In genomic region chr3:54269180-54269579, GRCm38 (mm10) we compare ENCODE assay signal across 19 mouse cellular contexts.
DNase-seq lines count a peak whose midpoint lies in the region; ATAC-seq and TF ChIP-seq lines count a peak whose summit lies in the region.
"Had no signal": no experiment of that assay in that cellular context is flagged by ENCODE, and none has a peak within 500 bp of the region (broad histone marks: within the 10 kb centered on the region; RNA-seq: fewer than 3 reads in every experiment).

No protein-coding gene starts in this region.

- peaks cover 7 to 42% of the 10 kb centered on the region in 2 experiments for H3K4me1 ChIP-seq in CH12.LX (ENCODE audit: control insufficient read depth in 1 of 2, insufficient read depth in 2 of 2)
- H3K4me1 ChIP-seq: forebrain, embryonic 10.5 days; lung, embryonic 15.5 days; midbrain, embryonic 10.5 days had no signal

- dilution Hi-C loops in CH12.LX (cut with MboI; ENCODE audit: extremely low pct_ligation_motif_present, extremely low pct_unique_long_range_greater_than_20kb, low sequenced_read_pairs): no loop called here

- no peaks in the 10 kb centered on the region for H3K9me3 ChIP-seq in CH12.LX (replicated peaks; ENCODE audit: low read length)
- H3K9me3 ChIP-seq: forebrain, embryonic 10.5 days; heart, embryonic 12.5 days; lung, embryonic 15.5 days; midbrain, embryonic 10.5 days had no signal

- no peak for TF ChIP-seq EP300 in CH12.LX (IDR thresholded peaks at IDR 0.05; ENCODE audit: low read length)

- no peak for DNase-seq in frontal cortex, postnatal 25 days (ENCODE audit: low spot score in 2 of 2)
- peak; percentile 73 for DNase-seq in CH12.LX (ENCODE audit: extremely low read depth)
- peak; percentile 27 to 49 for DNase-seq in frontal cortex, postnatal 10 days (ENCODE audit: low spot score in 2 of 2)
- DNase-seq in right cerebral cortex, postnatal 14 days: peak; percentile 9
- no peak for DNase-seq in gastrocnemius, postnatal 36 days
- no peak for DNase-seq in spleen, postnatal 4 days (ENCODE audit: low spot score in 2 of 2)
- no peak for DNase-seq in cerebellum, adult 9-11 months
- DNase-seq: adrenal gland, postnatal 14 days; cerebellum, adult 18-20 months; kidney, adult 2 months; kidney, postnatal 14 days; lung, postnatal 4 days; thymus, postnatal 4 days had no signal

- peak; percentile 93 for ATAC-seq in frontal cortex, adult (ENCODE audit: low TSS enrichment)

- no peaks in the 10 kb centered on the region for H3K27me3 ChIP-seq in CH12.LX (replicated peaks)
- H3K27me3 ChIP-seq: heart, embryonic 12.5 days; lung, embryonic 15.5 days had no signal

- H3K79me2 ChIP-seq in CH12.LX (replicated peaks; ENCODE audit: control insufficient read depth, extremely low read depth, insufficient read depth, poor library complexity, severe bottlenecking): no peaks in the 10 kb centered on the region

- no peak for TF ChIP-seq RAD21 in CH12.LX (IDR thresholded peaks at IDR 0.05; ENCODE audit: low read depth, low read length)

- no peak overlapping the region for H3K4me3 ChIP-seq in CH12.LX (replicated peaks in 1 of 3; ENCODE audit: low read depth in 2 of 3, low read length in 2 of 3, poor library complexity in 1 of 3)
- H3K4me3 ChIP-seq: forebrain, embryonic 10.5 days; heart, embryonic 12.5 days; lung, embryonic 15.5 days; midbrain, embryonic 10.5 days had no signal

- TF ChIP-seq POLR2A in CH12.LX (IDR thresholded peaks at IDR 0.05; ENCODE audit: low read depth, low read length): no peak

- intact Hi-C loops in gastrocnemius, postnatal 36 days (cut with DNase I): no loop called here

- no peak overlapping the region for H3K4me2 ChIP-seq in CH12.LX (ENCODE audit: insufficient read depth, low read depth, poor library complexity, severe bottlenecking)
- H3K4me2 ChIP-seq: heart, embryonic 12.5 days; lung, embryonic 15.5 days had no signal

- no peak for TF ChIP-seq CTCF in CH12.LX (conservative IDR thresholded peaks at IDR 0.05 in 1 of 2, IDR thresholded peaks at IDR 0.05 in 1 of 2; ENCODE audit: low read depth in 2 of 2, low read length in 2 of 2)

- H3K27ac ChIP-seq in CH12.LX (ENCODE audit: insufficient read depth, low read depth): no peak overlapping the region
- H3K27ac ChIP-seq: forebrain, embryonic 10.5 days; liver, embryonic 14.5 days; lung, embryonic 15.5 days; midbrain, embryonic 10.5 days had no signal

- in situ Hi-C loops in CH12.LX (cut with MboI; ENCODE audit: low pct_ligation_motif_present, low pct_unique_long_range_greater_than_20kb, low sequenced_read_pairs): no loop called here

- no peak overlapping the region for H3K9ac ChIP-seq in CH12.LX (ENCODE audit: insufficient read depth, low read depth)
- H3K9ac ChIP-seq: heart, embryonic 12.5 days; liver, embryonic 14.5 days; lung, embryonic 15.5 days had no signal

- H3K36me3 ChIP-seq in CH12.LX (replicated peaks in 1 of 2; ENCODE audit: control insufficient read depth in 1 of 2, insufficient read depth in 1 of 2, low read length in 1 of 2): no peaks in the 10 kb centered on the region
- H3K36me3 ChIP-seq: forebrain, embryonic 10.5 days; heart, embryonic 12.5 days; lung, embryonic 15.5 days; midbrain, embryonic 10.5 days had no signal

TF ChIP-seq in CH12.LX, 34 proteins besides CTCF, POLR2A, EP300 and RAD21:
- TF ChIP-seq ZNF384 (IDR thresholded peaks at IDR 0.05; ENCODE audit: low read depth, low read length): no peak
- no peak for TF ChIP-seq KAT2A (IDR thresholded peaks at IDR 0.05; ENCODE audit: insufficient replicate concordance, low read length)
- TF ChIP-seq IRF4 (IDR thresholded peaks at IDR 0.05; ENCODE audit: low read depth, low read length): no peak
- TF ChIP-seq NRF1 (IDR thresholded peaks at IDR 0.05; ENCODE audit: low read depth, low read length): no peak
- TF ChIP-seq CHD2 (IDR thresholded peaks at IDR 0.05; ENCODE audit: low read length): no peak
- peak; percentile 58 for TF ChIP-seq BHLHE40 (IDR thresholded peaks at IDR 0.05; ENCODE audit: low read depth, low read length)
- TF ChIP-seq JUND (conservative IDR thresholded peaks at IDR 0.05; ENCODE audit: low read depth, low read length): no peak
- TF ChIP-seq MAZ (IDR thresholded peaks at IDR 0.05; ENCODE audit: low read depth, low read length): no peak
- peak; percentile 63; the same call in 1 of the 2 replicates for TF ChIP-seq ETS1 (conservative IDR thresholded peaks at IDR 0.05; ENCODE audit: low read depth, low read length)
- TF ChIP-seq MEF2A (IDR thresholded peaks at IDR 0.05; ENCODE audit: borderline replicate concordance, low read depth, low read length): peak; percentile 92
- 0 out of 2 replicates have a peak, but pooled peaks have one; percentile 13 for TF ChIP-seq MAX (IDR thresholded peaks at IDR 0.05; ENCODE audit: low read length)
- TF ChIP-seq POLR2AphosphoS2 (IDR thresholded peaks at IDR 0.05; ENCODE audit: low read depth, low read length): no peak
- TF ChIP-seq USF2 (conservative IDR thresholded peaks at IDR 0.05; ENCODE audit: low read depth, low read length): no peak
- TF ChIP-seq JUN (IDR thresholded peaks at IDR 0.05; ENCODE audit: insufficient read depth, low read depth, low read length): peak; percentile 40; the same call in 1 of the 2 replicates
- no peak for TF ChIP-seq USF1 (IDR thresholded peaks at IDR 0.05; ENCODE audit: low read depth, low read length)
- TF ChIP-seq ZKSCAN1 (IDR thresholded peaks at IDR 0.05; ENCODE audit: borderline replicate concordance, low read depth, low read length): no peak

Comparison
In these comparisons a context has a peak if more than half of its experiments do, and no peak if none do; other contexts are left out.
1. DNase-seq: peak in CH12.LX (single experiment), frontal cortex, postnatal 10 days (2 of 2) and right cerebral cortex, postnatal 14 days (single experiment); none in frontal cortex, postnatal 25 days (0 of 2), gastrocnemius, postnatal 36 days (0 of 2), spleen, postnatal 4 days (0 of 2) and cerebellum, adult 9-11 months (single experiment).